In the genomic region with DNA sequence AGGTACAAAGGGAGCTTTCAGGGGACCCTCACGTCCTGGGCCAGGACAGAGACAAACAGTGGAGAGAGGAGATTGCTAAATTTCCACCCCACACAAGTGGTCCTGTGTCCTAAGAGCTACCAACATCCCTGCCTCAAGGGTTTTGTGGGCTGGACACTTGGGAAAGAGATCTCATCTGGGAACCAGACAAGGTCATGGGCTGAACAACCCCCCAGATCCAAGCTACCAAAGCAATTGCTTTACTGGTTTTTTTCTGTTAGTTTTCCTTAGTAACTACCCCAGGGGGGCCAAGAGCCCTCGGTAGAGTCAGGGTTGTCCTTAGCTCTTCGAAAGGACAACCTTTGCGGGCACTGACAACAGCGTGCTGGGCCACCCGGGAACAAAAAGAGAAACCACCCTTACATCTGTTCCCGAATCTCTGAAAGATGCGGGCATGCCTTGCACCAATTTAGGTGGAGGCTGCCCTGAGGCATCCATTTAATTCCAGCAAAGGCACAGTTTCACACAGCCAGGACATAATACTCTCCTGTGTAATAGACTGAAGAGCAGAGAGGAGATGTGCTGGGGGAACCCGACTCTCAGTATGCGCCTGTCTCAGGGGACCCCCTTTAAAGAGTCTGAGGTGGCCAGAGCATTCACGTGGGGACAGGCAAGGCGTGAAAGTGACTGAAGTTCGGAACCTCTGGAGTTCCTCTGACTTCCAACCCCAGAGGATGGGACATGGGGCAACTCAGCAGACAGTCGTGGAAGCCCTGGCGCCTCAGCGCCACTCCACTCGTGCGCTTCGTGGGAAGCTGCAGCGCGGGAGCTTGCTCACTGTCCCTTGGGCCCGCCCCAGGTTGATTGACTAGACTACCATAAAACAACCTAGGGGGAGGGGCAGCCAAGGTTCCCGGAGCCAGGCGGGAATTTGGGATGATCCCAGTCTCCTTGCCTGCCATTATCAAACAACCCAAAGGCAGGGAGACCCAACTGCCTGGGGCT, we compare ENCODE assay signal across 9 mouse cellular contexts. TPM values are rescaled to one million over a fixed set of nuclear protein-coding genes. Genes with fewer than 3 reads are reported as not detected.
DNase-seq lines count a peak whose midpoint lies in the region; ATAC-seq and TF ChIP-seq lines count a peak whose summit lies in the region.
"Had no signal": no experiment of that assay in that cellular context is flagged by ENCODE, and none has a peak within 500 bp of the region (broad histone marks: within the 10 kb centered on the region; RNA-seq: fewer than 3 reads in every experiment).

No protein-coding gene starts in this region.

- no peaks in the 10 kb centered on the region for H3K9me3 ChIP-seq in heart, embryonic 11.5 days (replicated peaks; ENCODE audit: control insufficient read depth, low read length)
- no peaks in the 10 kb centered on the region for H3K9me3 ChIP-seq in G1E (replicated peaks)
- no peaks in the 10 kb centered on the region for H3K9me3 ChIP-seq in embryonic facial prominence, embryonic 11.5 days (replicated peaks; ENCODE audit: control insufficient read depth, low read length)
- H3K9me3 ChIP-seq in intestine, embryonic 16.5 days (ENCODE audit: control insufficient read depth, low read length), result no peaks in the 10 kb centered on the region
- no peaks in the 10 kb centered on the region for H3K9me3 ChIP-seq in liver, embryonic 12.5 days (replicated peaks)

- under 1% methylated on average over 24 of the region's 24 CpGs for WGBS in heart, embryonic 11.5 days (ENCODE audit: insufficient replicate concordance)
- WGBS in embryonic facial prominence, embryonic 11.5 days, result under 1% methylated on average over 24 of the region's 24 CpGs
- 4% methylated on average over 24 of the region's 24 CpGs for WGBS in intestine, embryonic 16.5 days
- WGBS in liver, embryonic 12.5 days (ENCODE audit: insufficient replicate concordance), result under 1% methylated on average over 24 of the region's 24 CpGs

- H3K4me3 ChIP-seq in heart, embryonic 11.5 days (ENCODE audit: low read depth, low read length), result peak overlapping the region; percentile 69
- peak overlapping the region; percentile 56; the same call in 1 of the 2 replicates for H3K4me3 ChIP-seq in G1E (ENCODE audit: low read depth, low read length)
- H3K4me3 ChIP-seq in embryonic facial prominence, embryonic 11.5 days (ENCODE audit: low read depth, low read length), result peak overlapping the region; percentile 66
- peak overlapping the region; percentile 73 for H3K4me3 ChIP-seq in intestine, embryonic 16.5 days (ENCODE audit: low read length)
- peak overlapping the region; percentile 55 for H3K4me3 ChIP-seq in liver, embryonic 12.5 days

- H3K4me2 ChIP-seq in heart, embryonic 11.5 days, result peak overlapping the region; percentile 97
- peak overlapping the region; percentile 86 for H3K4me2 ChIP-seq in embryonic facial prominence, embryonic 11.5 days (ENCODE audit: low read depth, low read length)
- H3K4me2 ChIP-seq in intestine, embryonic 16.5 days (ENCODE audit: low read depth, low read length), result peak overlapping the region; percentile 89
- peak overlapping the region; percentile 69 for H3K4me2 ChIP-seq in liver, embryonic 12.5 days

- 0 out of 2 replicates have a peak, but pooled peaks cover 2% of the 10 kb centered on the region for H3K4me1 ChIP-seq in heart, embryonic 11.5 days (ENCODE audit: control insufficient read depth, insufficient read depth, low read length)
- peaks cover 29% of the 10 kb centered on the region for H3K4me1 ChIP-seq in G1E (ENCODE audit: insufficient read depth, low read depth, low read length)
- peaks cover 3% of the 10 kb centered on the region; the same call in 1 of the 2 replicates for H3K4me1 ChIP-seq in embryonic facial prominence, embryonic 11.5 days (ENCODE audit: control insufficient read depth, insufficient read depth, low read length)
- peaks cover 11% of the 10 kb centered on the region; the same call in 1 of the 2 replicates for H3K4me1 ChIP-seq in intestine, embryonic 16.5 days (ENCODE audit: control insufficient read depth, insufficient read depth, low read length)
- H3K4me1 ChIP-seq in liver, embryonic 12.5 days, result no peaks in the 10 kb centered on the region

- no peaks in the 10 kb centered on the region for H3K36me3 ChIP-seq in heart, embryonic 11.5 days (ENCODE audit: control insufficient read depth, insufficient read depth, low read length)
- H3K36me3 ChIP-seq in G1E (replicated peaks), result no peaks in the 10 kb centered on the region
- H3K36me3 ChIP-seq in embryonic facial prominence, embryonic 11.5 days (replicated peaks; ENCODE audit: control insufficient read depth, insufficient read depth, low read depth, low read length), result no peaks in the 10 kb centered on the region
- H3K36me3 ChIP-seq in intestine, embryonic 16.5 days (ENCODE audit: control insufficient read depth, insufficient read depth, low read length), result no peaks in the 10 kb centered on the region
- no peaks in the 10 kb centered on the region for H3K36me3 ChIP-seq in liver, embryonic 12.5 days

- intact Hi-C loops in heart, postnatal 25 days (cut with DNase I), result loop anchor here (5.0 kb wide), 2 partner anchors 268 to 883 kb away; no protein-coding TSS in a partner anchor

- no peak for ATAC-seq in heart, embryonic 11.5 days (replicated peaks; ENCODE audit: insufficient number of reproducible peaks, low FRiP score, low TSS enrichment)
- ATAC-seq in G1E (ENCODE audit: extremely low read depth, insufficient number of reproducible peaks, low FRiP score, poor library complexity, severe bottlenecking), result no peak
- 0 out of 2 replicates have a peak, but pooled peaks have one; percentile 20 for ATAC-seq in embryonic facial prominence, embryonic 11.5 days (replicated peaks; ENCODE audit: insufficient number of reproducible peaks, low FRiP score, low TSS enrichment, low read depth)
- peak; percentile 43 for ATAC-seq in intestine, embryonic 16.5 days
- no peak for ATAC-seq in liver, embryonic 12.5 days

- 0 out of 2 replicates have a peak overlapping the region, but pooled peaks have one; percentile 15 for H3K27ac ChIP-seq in heart, embryonic 11.5 days (ENCODE audit: low read depth, low read length)
- H3K27ac ChIP-seq in embryonic facial prominence, embryonic 11.5 days (replicated peaks; ENCODE audit: low read depth, low read length), result no peak overlapping the region
- H3K27ac ChIP-seq in intestine, embryonic 16.5 days (ENCODE audit: low read length), result peak overlapping the region; percentile 34
- 0 out of 2 replicates have a peak overlapping the region, but pooled peaks have one; percentile 4 for H3K27ac ChIP-seq in liver, embryonic 12.5 days

- no peak for DNase-seq in heart, postnatal 25 days (ENCODE audit: low spot score)
- peak; percentile 3 for DNase-seq in G1E (ENCODE audit: low spot score)
- peak; percentile 47 for DNase-seq in embryonic facial prominence, embryonic 11.5 days (ENCODE audit: low spot score)
- peak; percentile 35 for DNase-seq in right cerebral cortex, postnatal 14 days
- DNase-seq in spleen, adult 18-20 months, result no peak

- no peak for TF ChIP-seq CTCF in G1E (IDR thresholded peaks at IDR 0.05; ENCODE audit: low read depth, low read length)

- H3K27me3 ChIP-seq in heart, embryonic 11.5 days (ENCODE audit: control insufficient read depth, insufficient read depth, low read length), result peaks cover 15% of the 10 kb centered on the region
- H3K27me3 ChIP-seq in G1E (ENCODE audit: insufficient read depth, low read length), result peaks cover 38% of the 10 kb centered on the region
- peaks cover 4% of the 10 kb centered on the region; the same call in 1 of the 2 replicates for H3K27me3 ChIP-seq in embryonic facial prominence, embryonic 11.5 days (ENCODE audit: control insufficient read depth, insufficient read depth, low read length)
- peaks cover 2% of the 10 kb centered on the region; the same call in 1 of the 2 replicates for H3K27me3 ChIP-seq in intestine, embryonic 16.5 days (replicated peaks; ENCODE audit: control insufficient read depth, insufficient read depth, low read length)
- peaks cover 46% of the 10 kb centered on the region for H3K27me3 ChIP-seq in liver, embryonic 12.5 days (replicated peaks)

- H3K9ac ChIP-seq in heart, embryonic 11.5 days (ENCODE audit: low read depth, low read length), result peak overlapping the region; percentile 74
- H3K9ac ChIP-seq in embryonic facial prominence, embryonic 11.5 days (replicated peaks; ENCODE audit: low read length), result peak overlapping the region; percentile 59
- peak overlapping the region; percentile 63 for H3K9ac ChIP-seq in intestine, embryonic 16.5 days (ENCODE audit: low read depth, low read length)
- peak overlapping the region; percentile 31; the same call in 1 of the 2 replicates for H3K9ac ChIP-seq in liver, embryonic 12.5 days

RNA-seq across cellular contexts. Expression of gene Rspo3, which starts 1.5 kb away (rescaled TPM):
- 20.4 and 21.6 TPM in 2 replicates for polyA plus RNA-seq in heart, embryonic 11.5 days (2014; fragmentation: Nextera tagmentation; extraction: Ambion mirVana)
- total RNA-seq in heart, postnatal 25 days (2021), result under 1 TPM; 0.08 to 0.17 TPM
- total RNA-seq in G1E (2014; fragmentation: Nextera tagmentation) (6.5 and 6.7 TPM in 2 replicates), G1E (2017) (6.1 and 6.3 TPM in 2 replicates)
- polyA plus RNA-seq in G1E (2012), result 0.75 and 0.79 TPM in 2 replicates
- polyA plus RNA-seq in embryonic facial prominence, embryonic 11.5 days (2014; fragmentation: Nextera tagmentation; extraction: Ambion mirVana), result 11.4 and 14.2 TPM in 2 replicates
- 9.1 and 9.3 TPM in 2 replicates for polyA plus RNA-seq in intestine, embryonic 16.5 days (2015; fragmentation: Nextera tagmentation; extraction: Ambion mirVana)
- 6.1 TPM in 2 replicates for polyA plus RNA-seq in liver, embryonic 12.5 days (2016; fragmentation: Nextera tagmentation; extraction: Ambion mirVana)
- total RNA-seq: hematopoietic stem cell, adult 5-6 weeks had no signal

Comparison
In these comparisons a context has a peak if more than half of its experiments do, and no peak if none do; other contexts are left out.
1. ATAC-seq: peak in embryonic facial prominence, embryonic 11.5 days (single experiment) and intestine, embryonic 16.5 days (single experiment); none in heart, embryonic 11.5 days (single experiment), G1E (single experiment) and liver, embryonic 12.5 days (single experiment).
2. DNase-seq: peak in G1E (single experiment), embryonic facial prominence, embryonic 11.5 days (single experiment) and right cerebral cortex, postnatal 14 days (single experiment); none in heart, postnatal 25 days (single experiment) and spleen, adult 18-20 months (0 of 2).
3. Peak in every context shown above with its lines, with median percentiles within 50 percentile points of each other: H3K4me2 ChIP-seq, H3K4me3 ChIP-seq and H3K9ac ChIP-seq.